Mouse (Mus musculus) adrenal gland, adult 8-10 months (tissue): ENCODE results near the gene Rbm11. TPM values are rescaled to one million over a fixed set of nuclear protein-coding genes. Genes with fewer than 3 reads are reported as not detected.

Experiments
- DNase-seq: peaks from one replicate; pipeline ENCODE4 v3.0.0; 2022
- total RNA-seq, 4 experiments: library from RNA; stranded (reverse); gene quantifications; 2 replicates each; pipeline ENCODE4 v1.2.4; 2022

The Rbm11 gene
- 1 to 10 TPM; 1.4 to 2.8 (median 2.1) TPM for total RNA-seq

- DNase-seq: peak; percentile 58
Observed at GRCm38 (mm10) chr16:75592671-75593500, at the start of gene Rbm11. Gene Rbm11 (plus strand): TSS chr16:75592844.

DNA sequence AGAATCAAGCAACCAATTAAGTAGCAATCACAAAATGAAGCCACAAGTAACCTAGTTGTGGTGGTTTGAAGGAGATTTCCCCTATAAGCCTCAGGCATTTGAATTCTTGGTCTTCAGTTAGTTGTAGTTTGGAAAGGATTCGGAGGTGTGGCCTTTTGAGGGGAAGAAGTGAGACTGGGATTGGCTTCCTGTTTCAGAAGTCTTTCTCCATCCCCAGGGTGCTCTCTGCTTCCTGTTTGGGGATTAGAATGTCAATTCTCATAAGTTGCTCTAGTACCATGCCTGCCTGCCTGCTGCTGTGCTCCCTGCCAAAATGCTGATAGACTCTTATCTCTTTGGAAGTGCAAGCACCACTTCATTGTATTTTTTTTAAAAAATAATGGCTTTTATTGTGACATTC lies 47.3 kb upstream of the Rbm11 start:
- DNase-seq: no peak

- no peak for DNase-seq
Observed at GRCm38 (mm10) chr16:75562910-75563309, 29.7 kb upstream of the Rbm11 start.

- no peak for DNase-seq
Observed at GRCm38 (mm10) chr16:75582279-75582678, 10.4 kb upstream of the Rbm11 start.

DNA sequence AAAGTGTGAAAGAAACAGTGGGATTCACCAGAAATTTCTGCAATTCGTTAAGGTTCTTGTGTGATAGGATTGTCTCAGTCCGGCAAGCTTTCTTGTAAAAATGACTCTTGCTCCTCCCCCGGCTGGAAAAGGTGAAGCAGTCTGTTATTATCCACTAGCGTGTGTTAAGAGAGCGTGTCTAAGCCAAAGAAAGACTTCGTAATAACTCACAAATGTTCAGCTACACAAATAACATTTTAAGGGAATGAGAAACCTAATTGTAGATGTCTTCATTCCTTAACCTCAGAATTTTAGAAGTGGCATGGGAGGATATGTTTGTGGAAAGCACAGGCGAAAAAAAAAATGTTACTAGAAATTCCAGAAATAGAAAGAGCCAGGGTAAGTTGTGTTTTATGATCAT lies 6.7 kb upstream of the Rbm11 start, which contains the start of gene Lipi:
Gene Lipi (minus strand): TSS at position 101 of the 400 bp plus-strand sequence.
- DNase-seq: no peak

GRCm38 (mm10) chr16:75586466-75586865 lies 6.2 kb upstream of the Rbm11 start:
- no peak for DNase-seq

- DNase-seq: no peak
Observed at GRCm38 (mm10) chr16:75593501-75594183, 998 bp downstream of the Rbm11 start.

DNA sequence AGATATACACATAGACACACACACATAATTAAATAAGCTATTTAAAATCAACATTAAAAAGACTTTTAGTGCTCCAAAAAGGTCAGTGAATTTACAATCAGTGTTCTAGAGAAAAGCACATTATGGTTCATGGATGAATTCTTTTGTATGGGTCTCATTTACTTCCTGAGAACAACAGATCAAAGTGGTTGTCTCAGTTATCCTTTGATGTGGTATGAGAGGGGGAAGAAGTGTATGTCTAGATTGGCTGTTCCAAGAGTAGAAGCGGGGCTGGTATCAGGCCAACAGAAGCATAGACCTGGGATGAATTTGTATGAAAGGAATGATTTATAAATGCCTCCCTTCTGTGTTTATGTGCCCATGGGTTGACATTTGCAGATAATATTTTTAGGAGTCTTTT lies 13.8 kb downstream of the Rbm11 start:
- no peak for DNase-seq

DNA sequence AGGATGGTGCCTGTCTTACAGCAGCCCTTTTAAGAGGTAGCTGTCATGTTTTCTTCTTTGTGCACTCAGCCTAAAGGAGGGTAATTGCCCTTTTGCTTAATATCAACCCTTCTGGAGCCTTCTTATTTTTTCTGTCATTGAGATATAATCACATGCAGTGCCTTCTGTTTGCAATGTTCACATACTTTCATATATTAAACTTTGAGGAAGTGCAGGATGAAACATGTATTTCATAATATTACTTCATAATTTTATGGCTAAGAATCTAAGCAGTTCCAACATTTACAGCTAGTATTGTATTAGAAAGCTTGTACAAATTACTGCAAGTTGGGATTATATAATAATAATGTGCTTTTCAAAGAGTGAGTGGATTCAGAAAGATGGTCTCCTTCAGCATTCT lies 19.9 kb downstream of the Rbm11 start:
- no peak for DNase-seq

- no peak for DNase-seq
Observed at GRCm38 (mm10) chr16:75617651-75618349, 25.2 kb downstream of the Rbm11 start.

GRCm38 (mm10) chr16:75627862-75628261 lies 35.2 kb downstream of the Rbm11 start:
- DNase-seq: no peak

Other genes starting within 250 kb of the Rbm11 start
- gene Lipi, start 6.8 kb upstream of the Rbm11 start, total RNA-seq: not detected
- gene Hspa13, start 174.3 kb downstream of the Rbm11 start, total RNA-seq: 10 to 100 TPM; 53.4 to 62.6 (median 56.3) TPM